Mouse (Mus musculus) myocyte (in vitro differentiated cells): Measurements from ENCODE around the gene Itgav.

Experiments used
- MYOD1 ChIP-seq, 3 experiments: IDR thresholded peaks; one replicate each; pipeline ENCODE4 v1.6.1; 2011; ENCODE audit warnings: control low read depth in 2 of 3, low read depth in 2 of 3, mild to moderate bottlenecking in 2 of 3, moderate library complexity in 1 of 3; ENCODE audit not compliant: insufficient read length in 2 of 3, control insufficient read depth in 1 of 3
- POLR2A ChIP-seq: IDR thresholded peaks from one replicate; pipeline ENCODE4 v1.6.1; 2011; ENCODE audit warnings: low read depth, mild to moderate bottlenecking, control low read depth, moderate library complexity; ENCODE audit not compliant: insufficient read length
- TCF3 ChIP-seq: IDR thresholded peaks from one replicate; pipeline ENCODE4 v1.6.1; 2011; ENCODE audit warnings: low read depth, control low read depth; ENCODE audit not compliant: insufficient read length

DNA sequence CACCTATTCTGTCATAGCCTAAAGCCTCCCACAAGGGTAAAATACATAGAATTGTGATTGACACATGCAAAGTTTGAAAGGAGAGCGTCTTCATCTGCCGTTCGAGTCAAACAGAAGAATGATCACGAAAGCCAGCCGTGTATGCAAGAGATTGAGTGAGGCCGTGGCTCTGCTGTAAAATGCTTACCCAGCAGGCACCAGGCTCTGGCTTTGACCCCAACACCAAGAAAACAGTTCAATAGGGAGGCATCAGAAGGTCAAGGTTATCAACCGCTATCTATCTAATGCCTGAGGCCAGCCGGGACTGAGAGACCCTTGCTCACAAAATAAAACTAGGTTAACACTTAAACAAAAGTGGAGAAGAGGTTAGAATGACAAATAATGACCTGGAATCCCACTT is 39.5 kb upstream of the Itgav start:
- TF ChIP-seq TCF3 (no peak), POLR2A (no peak), MYOD1 (IDR thresholded peaks at IDR 0.05; ENCODE audit: control insufficient read depth in 1 of 3, insufficient read length in 2 of 3, low read depth in 2 of 3) (no peak)
